Mouse (Mus musculus) natural killer cell, adult 2 months (primary cell): ENCODE measurements around the gene Sephs2.
A peak's percentile ranks its signal among the peaks of the same experiment; 100 is the strongest.

Source experiments
- DNase-seq, 2 experiments: peaks; one replicate each; pipeline ENCODE4 v3.0.0; 2022; ENCODE audit warnings: low spot score in 2 of 2

The Sephs2 gene

DNA sequence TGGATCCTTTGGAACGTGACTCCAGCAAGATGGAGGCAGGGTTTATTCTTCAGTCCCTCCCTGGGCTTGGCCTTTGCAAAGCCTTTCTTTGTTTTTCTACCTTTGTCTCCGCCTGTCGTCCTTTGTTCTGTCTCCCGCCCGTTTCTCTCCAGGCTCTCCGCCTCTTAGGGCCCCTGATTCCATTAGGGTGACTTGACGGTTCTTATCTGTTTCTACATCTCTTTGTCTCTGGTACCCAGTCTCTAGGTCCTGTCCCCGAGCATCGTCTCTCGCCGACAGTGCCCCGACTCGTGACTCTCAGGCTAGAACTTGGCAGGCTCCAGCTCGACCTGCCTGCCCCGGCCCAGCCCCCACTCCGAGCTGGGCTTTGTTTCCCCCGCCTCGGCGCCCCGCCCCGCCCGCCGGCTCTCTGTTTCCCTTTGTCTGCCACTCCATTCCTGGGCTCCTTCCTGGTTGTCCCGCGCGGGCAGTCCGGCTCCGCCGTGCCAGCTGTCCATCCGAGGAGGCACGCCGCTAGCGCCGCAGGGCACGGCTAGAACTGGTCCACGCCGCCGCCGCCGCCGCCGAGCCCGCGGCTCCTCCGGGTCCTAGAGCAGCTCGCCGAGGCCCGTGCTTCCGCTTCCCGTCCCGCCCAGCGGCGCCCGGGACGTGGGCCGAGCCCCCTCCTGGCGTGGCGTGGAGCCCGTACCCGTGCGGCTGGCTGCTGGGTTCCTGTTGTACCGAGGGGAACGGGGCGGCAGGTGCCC lies 41.1 kb downstream of the Sephs2 start, which contains the start of the genes Zfp553 and Sept1:
Gene Zfp553, plus strand, starts transcription at position 440 of the 746 bp plus-strand sequence.
Gene Sept1, minus strand, starts transcription at position 509 of the 746 bp plus-strand sequence.
- peak; percentile 61 to 67 for DNase-seq

DNA sequence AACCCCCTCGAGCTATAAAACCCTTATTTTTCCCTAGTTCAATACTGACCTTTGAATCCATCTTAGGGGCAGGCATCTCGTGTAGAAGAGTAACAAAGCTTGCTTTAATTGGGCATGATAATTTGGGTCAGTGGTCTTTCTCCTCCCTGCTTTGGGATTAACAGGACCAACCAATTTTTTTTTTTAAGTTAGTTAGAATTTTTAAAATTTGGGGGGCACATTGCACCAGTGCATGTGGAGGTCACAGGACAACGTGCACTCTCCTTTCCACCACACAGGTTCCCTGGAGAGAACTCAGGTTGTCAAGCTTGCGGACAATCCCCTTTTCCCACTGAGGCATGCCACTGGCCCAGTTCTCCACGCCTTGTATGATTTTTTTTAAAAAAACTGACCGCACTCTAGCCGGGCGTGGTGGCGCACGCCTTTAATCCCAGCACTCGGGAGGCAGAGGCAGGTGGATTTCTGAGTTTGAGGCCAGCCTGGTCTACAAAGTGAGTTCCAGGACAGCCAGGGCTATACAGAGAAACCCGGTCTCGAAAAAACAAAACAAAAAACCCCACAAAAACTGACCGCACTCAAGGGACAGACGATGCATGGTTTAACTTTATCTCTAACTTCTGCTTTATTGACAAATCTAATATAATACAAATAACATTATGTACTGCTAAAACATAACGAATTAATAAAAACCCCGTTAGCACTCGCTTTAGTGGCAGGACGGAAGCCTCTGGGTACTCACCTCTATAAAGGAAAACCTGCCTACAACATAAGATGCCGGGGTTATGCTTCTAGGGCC lies 41.8 kb downstream of the Sephs2 start:
- no peak for DNase-seq

DNA sequence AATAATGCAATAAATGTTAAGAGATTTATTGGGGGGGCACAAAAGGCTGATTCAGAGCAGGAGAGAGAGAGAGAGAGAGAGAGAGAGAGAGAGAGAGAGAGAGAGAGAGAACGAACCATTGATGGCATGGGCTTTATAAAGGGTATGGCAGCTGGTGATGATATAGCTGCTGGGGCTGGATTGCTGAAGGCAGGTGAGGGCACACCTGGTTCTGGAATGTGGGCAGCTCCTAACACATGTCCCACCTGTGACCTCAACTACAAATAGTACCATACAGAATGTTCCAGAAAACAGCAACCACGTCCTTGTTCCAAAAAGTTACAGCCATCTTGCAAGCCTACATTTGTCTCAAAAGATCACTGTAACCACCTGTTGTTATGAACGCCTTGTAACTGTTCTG lies 42.5 kb downstream of the Sephs2 start:
- no peak for DNase-seq

DNA sequence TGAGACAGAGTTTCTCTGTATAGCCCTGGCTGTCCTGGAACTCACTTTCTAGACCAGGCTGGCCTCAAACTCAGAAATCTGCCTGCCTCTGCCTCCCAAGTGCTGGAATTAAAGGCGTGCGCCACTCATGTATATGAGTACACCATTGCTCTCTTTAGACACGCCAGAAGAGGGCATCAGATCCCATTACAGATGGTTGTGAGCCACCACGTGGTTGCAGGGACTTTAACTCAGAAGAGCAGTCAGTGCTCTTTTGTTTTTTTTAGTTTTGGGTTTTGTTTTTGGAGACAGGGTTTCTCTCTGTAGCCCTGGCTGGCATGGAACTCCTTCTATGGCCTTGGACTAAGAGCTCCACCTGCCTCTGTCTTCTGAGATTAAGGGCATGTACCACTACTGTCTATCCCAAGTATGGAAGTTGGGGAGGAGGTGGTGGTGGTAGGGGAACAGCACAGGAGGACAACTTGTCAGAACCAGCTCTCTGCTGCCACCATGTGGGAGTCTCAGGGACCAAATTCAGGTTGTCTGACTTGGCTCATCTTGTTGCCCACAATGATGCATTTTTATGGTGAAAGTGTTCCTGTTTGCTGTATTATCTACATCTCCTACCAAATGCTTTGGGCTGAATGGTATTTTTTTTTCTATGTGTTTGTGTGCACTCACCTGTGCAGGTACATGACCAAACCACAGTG lies 45.1 kb downstream of the Sephs2 start:
- peak; percentile 80 to 86 for DNase-seq

DNA sequence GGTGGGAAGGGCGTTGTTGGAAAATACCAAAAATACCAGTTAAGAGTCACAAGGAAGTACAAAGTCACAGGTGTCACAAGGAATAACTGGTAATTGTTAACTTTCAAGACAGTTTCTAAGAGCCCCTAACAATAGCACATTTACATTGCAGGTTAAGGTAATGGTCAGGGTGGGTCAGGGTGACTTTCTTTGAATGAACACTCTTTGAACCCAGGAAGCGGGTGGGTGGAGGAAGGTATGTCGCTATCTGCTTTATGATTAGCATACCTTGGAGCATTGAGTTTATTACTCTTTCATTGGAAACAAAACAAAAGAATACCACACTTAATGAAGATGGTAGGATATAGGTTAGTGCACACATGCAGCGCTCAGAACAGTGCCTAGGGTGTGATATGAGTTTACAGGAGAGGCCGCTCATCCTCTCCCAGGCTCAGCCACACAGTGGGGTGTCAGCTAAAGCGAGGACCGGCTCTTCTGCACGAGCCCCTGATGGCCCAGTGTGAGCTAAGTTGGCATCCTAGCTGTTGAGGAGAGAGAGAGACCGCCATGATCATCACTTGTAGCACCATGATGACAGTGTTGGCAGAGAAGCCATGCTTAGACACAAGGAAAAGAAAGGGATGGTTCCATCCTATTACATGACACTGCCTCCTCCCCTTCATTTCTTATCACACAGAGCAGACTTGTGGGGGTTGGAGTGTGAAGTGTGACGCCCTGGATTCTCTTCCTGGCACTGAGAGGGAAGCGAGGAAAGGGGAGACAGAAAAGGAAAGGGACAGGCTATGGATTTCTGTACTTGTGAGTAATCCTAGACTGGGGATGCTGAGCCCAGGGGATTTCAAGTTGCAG lies 48.5 kb downstream of the Sephs2 start:
- no peak for DNase-seq

DNA sequence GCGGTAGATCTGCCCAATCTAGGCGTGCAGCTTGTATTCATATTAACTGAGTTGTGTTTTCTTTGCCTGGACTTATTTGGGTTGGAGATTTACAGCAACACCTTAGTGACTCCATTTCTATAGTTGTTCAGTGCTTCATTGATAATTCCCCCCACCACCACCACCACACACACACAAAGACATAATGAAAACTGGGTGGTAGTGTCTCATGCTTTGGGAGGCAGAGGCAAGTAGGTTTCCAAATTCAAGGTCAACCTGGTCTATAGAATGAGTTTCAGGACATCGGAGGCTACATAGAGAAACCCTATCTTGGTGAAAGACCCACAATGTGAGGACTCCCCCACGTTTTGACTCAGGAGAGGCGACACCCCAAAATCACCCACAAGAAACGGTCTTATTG lies 49.2 kb downstream of the Sephs2 start:
- DNase-seq, result no peak

DNA sequence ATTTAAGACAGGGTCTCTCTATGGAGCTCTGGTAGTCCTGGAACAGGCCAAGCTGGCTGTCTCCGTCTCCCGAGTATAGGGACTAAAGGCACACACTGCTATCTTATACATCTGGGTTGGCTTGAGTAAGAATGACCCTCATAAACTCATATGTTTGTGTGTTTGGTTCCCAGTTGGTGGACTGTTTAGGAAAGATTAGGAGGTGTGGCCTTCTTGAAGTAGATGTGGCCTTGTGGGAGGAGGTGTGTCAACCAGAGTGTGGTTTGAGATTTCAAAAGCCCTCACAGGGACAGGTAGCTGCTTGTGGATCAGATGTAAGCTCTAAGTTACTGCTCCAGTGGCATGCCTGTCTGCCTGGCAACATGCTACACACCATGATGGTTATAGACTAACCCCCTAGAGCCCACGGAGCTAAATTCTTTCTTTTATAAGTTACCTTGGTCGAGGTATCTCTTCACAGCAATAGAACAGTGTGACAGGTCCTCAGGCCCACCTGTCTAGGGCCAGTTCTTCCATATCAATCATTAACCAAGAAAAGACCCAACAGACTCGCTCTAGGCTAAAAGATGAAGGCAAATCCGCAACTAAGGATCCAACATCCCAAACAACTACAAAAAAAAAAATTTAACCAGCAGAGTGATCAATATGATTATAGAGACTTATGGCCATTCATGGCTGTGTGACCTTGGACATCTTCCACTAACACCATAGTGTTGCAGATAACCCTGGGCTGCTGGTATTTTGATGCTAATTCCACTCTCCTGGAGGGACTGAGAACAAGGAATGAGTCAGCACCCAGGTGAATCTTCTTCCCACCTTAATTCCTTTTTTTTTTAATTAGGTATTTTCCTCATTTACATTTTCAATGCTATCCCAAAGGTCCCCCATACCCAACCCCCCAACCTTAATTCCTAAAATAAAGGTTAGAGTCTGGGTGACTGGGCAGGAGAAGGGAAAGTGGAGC lies 50.1 kb downstream of the Sephs2 start:
- no peak for DNase-seq

DNA sequence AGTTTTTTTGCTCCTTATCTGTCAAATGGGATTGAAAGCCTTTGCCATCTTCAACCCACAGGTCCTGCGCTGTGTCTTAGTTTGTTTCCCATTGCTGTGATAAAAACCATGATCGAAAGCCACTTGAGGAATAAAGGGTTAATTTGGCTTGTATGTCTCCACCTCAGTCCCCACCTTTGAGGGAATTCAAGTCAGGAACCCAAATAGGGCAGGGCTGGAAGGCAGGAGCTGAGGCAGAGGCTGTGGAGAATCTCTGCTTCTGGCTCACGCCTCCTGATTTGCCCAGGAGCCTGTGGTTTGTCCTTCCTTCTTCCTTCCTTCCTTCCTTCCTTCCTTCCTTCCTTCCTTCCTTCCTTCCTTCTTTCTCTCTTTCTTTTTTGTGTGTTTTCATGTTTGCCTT lies 50.7 kb downstream of the Sephs2 start:
- DNase-seq, result no peak
